Mouse (Mus musculus) heart, postnatal 0 days (tissue): Measurements from ENCODE around the gene Nxpe3. TPM values are rescaled to one million over a fixed set of nuclear protein-coding genes. Genes with fewer than 3 reads are reported as not detected.

Experiments
- ATAC-seq: fragments of 200-750 bp; cut with Nextera tagmentation; 2 replicates; pipeline ENCODE4 v1.8.0; 2017; ENCODE audit warnings: low read depth, moderate number of reproducible peaks, moderate library complexity; ENCODE audit not compliant: insufficient read depth
- DNase-seq: peaks from one replicate; pipeline ENCODE4 v3.0.0-alpha.2; 2016; ENCODE audit warnings: low spot score
- H3K27ac ChIP-seq: fragments of 300-500 bp; sonication (generic); 2 replicates; pipeline ENCODE4 v1.5.1; 2014; ENCODE audit warnings: low read depth, mild to moderate bottlenecking
- H3K27me3 ChIP-seq: fragments of 300-500 bp; sonication (generic); 2 replicates; pipeline ENCODE4 v1.6.1; 2014; ENCODE audit warnings: low read length, mixed read lengths; ENCODE audit not compliant: control insufficient read depth, insufficient read depth
- H3K36me3 ChIP-seq: fragments of 300-500 bp; sonication (generic); replicated peaks from 2 replicates; pipeline ENCODE4 v1.6.1; 2014; ENCODE audit warnings: low read length, mixed read lengths; ENCODE audit not compliant: control insufficient read depth, insufficient read depth
- H3K4me1 ChIP-seq: fragments of 300-500 bp; sonication (generic); 2 replicates; pipeline ENCODE4 v1.6.1; 2014; ENCODE audit warnings: antibody characterized with exemption; ENCODE audit not compliant: control insufficient read depth, insufficient read depth
- H3K4me2 ChIP-seq: fragments of 300-500 bp; sonication (generic); 2 replicates; pipeline ENCODE4 v1.6.1; 2014; ENCODE audit warnings: low read depth, mild to moderate bottlenecking, low read length, moderate library complexity
- H3K4me3 ChIP-seq: fragments of 300-500 bp; sonication (generic); 2 replicates; pipeline ENCODE4 v1.5.1; 2014; ENCODE audit warnings: low read depth, low read length
- H3K9ac ChIP-seq: fragments of 300-500 bp; sonication (generic); replicated peaks from 2 replicates; pipeline ENCODE4 v1.6.1; 2014; ENCODE audit warnings: low read depth, low read length, mixed read lengths
- H3K9me3 ChIP-seq: fragments of 300-500 bp; sonication (generic); replicated peaks from 2 replicates; pipeline ENCODE4 v1.6.1; 2016; ENCODE audit warnings: low read length; ENCODE audit not compliant: control insufficient read depth
- CTCF ChIP-seq: IDR thresholded peaks from 2 replicates; pipeline ENCODE4 v1.5.1; 2016; ENCODE audit warnings: antibody characterized with exemption, control low read depth, low read depth
- EP300 ChIP-seq: IDR thresholded peaks from 2 replicates; pipeline ENCODE4 v1.6.1; 2016; ENCODE audit warnings: antibody characterized with exemption, low read depth
- WGBS: fragments of 180-500 bp; shearing (Covaris S2); extraction: QIAGEN DNeasy Blood & Tissue Kit; methylation state at CpG from one replicate; pipeline ENCODE4 v1.1.7; 2014; 5-methylcytosine and 5-hydroxymethylcytosine counted together
- polyA plus RNA-seq: library from polyadenylated mRNA; unstranded; fragments of >200 nt; fragmentation: Nextera tagmentation; extraction: Ambion mirVana; gene quantifications from 2 replicates; pipeline ENCODE4 v1.2.1, GENCODE M21; 2015
- total RNA-seq: library from RNA; depleted of rRNA; stranded (reverse); fragments of >200 nt; gene quantifications from 2 replicates; pipeline ENCODE4 v1.2.3, GENCODE M21; 2014; ENCODE audit warnings: low replicate concordance; rRNA removed

Nxpe3 gene
- total and polyA plus RNA-seq, 2 experiments from 2014 or later: 0.20 TPM; not detected in 1

GRCm38 (mm10) chr16:55801629-55802028 is 93.5 kb downstream of the Nxpe3 start:
- 62% methylated on average over 1 of the region's 1 CpGs for WGBS
- Histone ChIP-seq H3K4me3 (no peak overlapping the region), H3K9ac (no peak overlapping the region), H3K9me3 (no peaks in the 10 kb centered on the region), H3K36me3 (no peaks in the 10 kb centered on the region), H3K4me2 (no peak overlapping the region), H3K27me3 (no peaks in the 10 kb centered on the region), H3K4me1 (no peaks in the 10 kb centered on the region), H3K27ac (no peak overlapping the region)
- ATAC-seq: no peak
- DNase-seq: no peak
- TF ChIP-seq CTCF: no peak
- TF ChIP-seq EP300: no peak

- no peaks in the 10 kb centered on the region for H3K36me3 ChIP-seq
- ATAC-seq: no peak
- H3K4me3 ChIP-seq: no peak overlapping the region
- TF ChIP-seq EP300 (no peak), CTCF (no peak)
- H3K9ac ChIP-seq: no peak overlapping the region
- no peak overlapping the region for H3K27ac ChIP-seq
- no peaks in the 10 kb centered on the region for H3K9me3 ChIP-seq
- 69% methylated on average over 7 of the region's 7 CpGs for WGBS
- no peak for DNase-seq
- no peaks in the 10 kb centered on the region for H3K27me3 ChIP-seq
- no peaks in the 10 kb centered on the region for H3K4me1 ChIP-seq
- no peak overlapping the region for H3K4me2 ChIP-seq
These were observed 96.2 kb downstream of the Nxpe3 start for GRCm38 (mm10) chr16:55798845-55799244.

- no peak for ATAC-seq
- H3K27me3 ChIP-seq: no peaks in the 10 kb centered on the region
- H3K36me3 ChIP-seq: no peaks in the 10 kb centered on the region
- H3K4me1 ChIP-seq: no peaks in the 10 kb centered on the region
- no peak overlapping the region for H3K4me3 ChIP-seq
- TF ChIP-seq EP300: no peak
- TF ChIP-seq CTCF: no peak
- H3K4me2 ChIP-seq: no peak overlapping the region
- no peak overlapping the region for H3K27ac ChIP-seq
- no peaks in the 10 kb centered on the region for H3K9me3 ChIP-seq
- DNase-seq: no peak
- 80% methylated on average over 7 of the region's 7 CpGs for whole genome bisulfite sequencing
- no peak overlapping the region for H3K9ac ChIP-seq
These were observed 104.8 kb downstream of the Nxpe3 start for GRCm38 (mm10) chr16:55790326-55790725.

Other genes starting within 250 kb of the Nxpe3 start
- 5.3 and 6.8 TPM in 2 replicates for gene Nfkbiz, start 56.4 kb downstream of the Nxpe3 start, total RNA-seq
- 1.7 and 1.9 TPM in 2 replicates for gene Nfkbiz, start 56.4 kb downstream of the Nxpe3 start, polyA plus RNA-seq
- gene Cep97, start 39.6 kb upstream of the Nxpe3 start, total RNA-seq: 5.0 TPM in 2 replicates
- gene Cep97, start 39.6 kb upstream of the Nxpe3 start, polyA plus RNA-seq: 3.1 and 4.9 TPM in 2 replicates
- gene Rpl24, start 71.0 kb upstream of the Nxpe3 start, total RNA-seq: 467 and 488 TPM in 2 replicates
- gene Rpl24, start 71.0 kb upstream of the Nxpe3 start, polyA plus RNA-seq: 617 and 635 TPM in 2 replicates
- 4.6 and 14.5 TPM in 2 replicates for gene Zbtb11, start 78.6 kb upstream of the Nxpe3 start, total RNA-seq
- gene Zbtb11, start 78.6 kb upstream of the Nxpe3 start, polyA plus RNA-seq: 6.7 and 7.6 TPM in 2 replicates
- gene Pcnp, start 134.5 kb upstream of the Nxpe3 start, total RNA-seq: 32.9 and 37.1 TPM in 2 replicates
- gene Pcnp, start 134.5 kb upstream of the Nxpe3 start, polyA plus RNA-seq: 104 and 111 TPM in 2 replicates
- 8.8 and 20.5 TPM in 2 replicates for gene Trmt10c, start 142.5 kb upstream of the Nxpe3 start, total RNA-seq
- 19.9 and 21.0 TPM in 2 replicates for gene Trmt10c, start 142.5 kb upstream of the Nxpe3 start, polyA plus RNA-seq
- gene Senp7, start 153.1 kb upstream of the Nxpe3 start, total RNA-seq: 9.5 and 16.2 TPM in 2 replicates
- 14.0 and 14.7 TPM in 2 replicates for gene Senp7, start 153.1 kb upstream of the Nxpe3 start, polyA plus RNA-seq